Mouse (Mus musculus): ENCODE measurements around the gene Cmtm3. TPM values are rescaled to one million over a fixed set of nuclear protein-coding genes. Genes with fewer than 3 reads are reported as not detected.

Gene Cmtm3
- total RNA-seq, 2 experiments from 2014 or later, result 54.4 to 77.9 TPM

DNA sequence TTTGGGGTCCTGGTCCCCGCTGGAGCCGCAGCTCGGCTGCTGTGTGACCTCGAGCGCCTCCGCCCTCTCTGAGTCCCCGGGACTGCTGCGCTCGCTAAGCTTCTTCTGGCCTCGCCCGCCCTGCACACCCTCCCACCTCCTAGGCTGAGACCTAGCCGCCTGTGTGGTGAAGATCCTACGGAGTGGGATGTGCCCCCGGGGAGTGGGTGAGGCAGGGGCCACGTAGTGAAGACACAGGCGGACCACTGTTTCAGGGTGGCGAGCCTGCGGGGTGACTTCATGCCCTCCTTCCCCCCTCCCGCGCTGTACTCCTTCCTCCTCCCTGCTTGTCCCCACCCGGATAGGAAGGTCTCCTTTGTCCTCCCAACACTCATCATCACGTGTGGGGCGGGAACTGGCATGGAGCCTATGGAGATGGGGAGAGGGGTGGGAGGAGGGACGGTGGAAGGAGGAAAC, 1.9 kb downstream of the Cmtm3 start:
- peak; percentile 66 to 73 for DNase-seq (ENCODE audit: low spot score in 2 of 2)

DNA sequence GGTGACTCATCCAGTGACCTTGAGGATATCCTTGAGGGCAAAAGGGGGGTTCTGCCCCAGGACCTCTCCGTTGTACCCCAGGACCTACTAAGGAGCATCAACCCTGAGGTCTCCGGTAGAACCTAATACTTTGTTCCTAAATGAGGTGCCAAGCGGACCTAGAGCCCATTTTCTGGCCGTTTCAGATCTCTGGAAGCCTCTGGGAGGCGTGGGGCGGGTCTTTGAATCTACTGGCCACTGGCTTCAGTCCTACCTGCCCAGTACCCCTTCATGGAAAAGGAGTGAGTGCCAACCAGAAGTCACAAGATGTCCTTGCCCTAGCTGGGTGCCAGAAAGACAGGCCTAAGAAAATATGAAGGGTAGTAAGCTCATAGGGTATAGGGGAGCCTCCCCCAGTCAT, 2.5 kb downstream of the Cmtm3 start:
- no peak for DNase-seq (ENCODE audit: low spot score in 2 of 2)

GRCm38 (mm10) chr8:104342426-104342825, 3.2 kb downstream of the Cmtm3 start:
- DNase-seq (ENCODE audit: low spot score in 2 of 2), result no peak

GRCm38 (mm10) chr8:104343957-104344356, 4.7 kb downstream of the Cmtm3 start:
- peak; percentile 88 to 89 for DNase-seq (ENCODE audit: low spot score in 2 of 2)

DNA sequence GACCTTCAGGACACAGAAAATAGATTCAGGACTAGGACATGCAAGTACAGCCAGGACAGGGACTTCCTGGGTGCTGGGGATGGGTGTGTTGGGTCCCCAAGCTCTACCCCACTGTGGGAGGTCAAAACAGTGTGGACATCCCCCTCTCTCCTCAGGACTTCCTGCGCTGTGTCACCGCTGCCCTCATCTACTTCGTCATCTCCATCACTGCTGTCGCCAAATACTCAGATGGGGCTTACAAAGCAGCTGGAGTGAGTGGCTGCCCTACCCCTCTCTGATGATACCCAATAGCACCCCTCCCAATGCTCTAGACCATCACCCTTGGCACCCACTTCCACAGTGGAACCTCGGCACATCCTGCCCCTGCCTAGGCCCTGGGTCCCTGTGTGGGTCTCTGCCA, 5.4 kb downstream of the Cmtm3 start:
- no peak for DNase-seq (ENCODE audit: low spot score in 2 of 2)

DNA sequence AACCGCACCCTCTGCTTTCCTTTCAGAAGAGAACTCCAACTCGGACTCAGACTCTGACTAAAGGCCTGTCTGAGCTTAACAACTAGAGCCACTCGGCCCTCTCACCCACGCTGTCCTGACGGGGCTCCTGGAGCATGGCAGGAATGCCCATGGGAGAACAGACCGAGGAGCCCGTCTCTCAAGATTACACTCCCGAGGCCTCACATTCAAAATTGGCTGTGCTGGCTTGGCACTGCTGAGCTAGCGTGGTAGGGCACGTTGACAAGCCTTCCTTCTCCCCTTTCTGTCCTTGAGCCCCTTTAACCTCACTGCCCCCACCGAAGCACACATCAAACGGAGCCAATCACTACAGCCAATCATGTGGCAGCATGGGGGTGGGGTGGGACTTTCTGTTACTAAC, 7.5 kb downstream of the Cmtm3 start:
- DNase-seq (ENCODE audit: low spot score in 2 of 2), result no peak

- no peak for DNase-seq (ENCODE audit: low spot score in 2 of 2)
These were observed 9.8 kb downstream of the Cmtm3 start for GRCm38 (mm10) chr8:104348971-104349370.

DNA sequence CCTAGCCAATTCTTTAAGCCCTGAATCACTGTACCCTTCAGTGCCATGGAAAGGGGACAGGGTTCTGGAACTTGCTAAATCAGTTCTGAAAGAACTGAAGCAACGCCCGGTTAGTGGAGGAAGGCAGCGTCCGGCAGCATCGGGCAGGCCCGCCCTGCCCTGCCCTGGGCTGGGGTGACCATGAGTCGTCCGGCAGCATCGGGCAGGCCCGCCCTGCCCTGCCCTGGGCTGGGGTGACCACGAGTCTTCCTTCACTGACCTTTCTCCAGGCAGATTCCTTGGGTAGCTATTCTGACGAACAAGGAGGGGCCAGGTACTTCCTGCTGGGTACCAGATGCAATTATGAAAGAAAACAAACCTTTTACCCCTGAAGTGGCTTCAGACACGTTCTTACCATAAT, 10.8 kb downstream of the Cmtm3 start:
- DNase-seq (ENCODE audit: low spot score in 2 of 2), result no peak

- DNase-seq (ENCODE audit: low spot score in 2 of 2), result no peak
These were observed 14.0 kb downstream of the Cmtm3 start for GRCm38 (mm10) chr8:104353186-104353585.

- no peak for DNase-seq (ENCODE audit: low spot score in 2 of 2)
These were observed 15.3 kb downstream of the Cmtm3 start for GRCm38 (mm10) chr8:104354504-104354903.

DNA sequence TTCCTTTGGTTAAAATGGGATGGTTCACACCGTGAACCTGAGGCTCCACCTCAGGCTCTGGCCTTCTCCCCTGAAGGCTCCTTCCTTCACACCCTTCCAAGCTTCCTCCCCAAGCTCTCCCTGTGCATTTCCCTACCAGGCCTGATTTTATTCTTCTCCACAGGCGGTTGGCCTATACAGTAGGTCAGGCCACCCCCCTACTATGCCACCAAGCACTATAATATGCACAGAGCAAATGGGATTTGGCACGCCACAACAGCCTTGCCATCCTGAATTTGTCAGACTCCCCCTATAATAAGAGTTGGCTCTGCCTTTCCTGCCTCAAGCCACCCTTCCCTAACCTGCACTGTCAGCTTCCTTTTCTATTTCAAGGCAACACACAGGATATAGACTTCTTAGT, 19.4 kb downstream of the Cmtm3 start:
- DNase-seq (ENCODE audit: low spot score in 2 of 2), result no peak

GRCm38 (mm10) chr8:104359778-104360456, 20.7 kb downstream of the Cmtm3 start:
- DNase-seq (ENCODE audit: low spot score in 2 of 2), result no peak

DNA sequence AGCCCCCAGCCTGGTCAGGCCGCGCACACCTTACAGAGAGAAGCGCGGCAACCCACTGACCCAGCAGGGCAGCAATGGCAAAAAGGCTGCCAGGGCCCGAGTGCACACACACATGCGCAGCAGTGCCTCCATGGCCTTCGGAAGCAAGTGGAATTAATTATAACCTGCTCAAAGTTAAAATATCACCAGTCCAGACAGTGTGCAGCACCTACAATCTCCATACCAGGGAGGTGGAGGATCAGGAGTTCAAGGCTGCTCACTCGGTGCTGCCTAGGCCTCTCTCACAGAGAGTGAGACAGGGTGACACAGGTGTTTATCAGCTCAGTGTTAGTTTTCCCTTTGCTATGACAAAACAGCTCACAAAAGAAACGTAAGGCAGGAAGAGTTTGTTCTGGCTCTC, 26.5 kb downstream of the Cmtm3 start:
- DNase-seq (ENCODE audit: low spot score in 2 of 2), result no peak

DNA sequence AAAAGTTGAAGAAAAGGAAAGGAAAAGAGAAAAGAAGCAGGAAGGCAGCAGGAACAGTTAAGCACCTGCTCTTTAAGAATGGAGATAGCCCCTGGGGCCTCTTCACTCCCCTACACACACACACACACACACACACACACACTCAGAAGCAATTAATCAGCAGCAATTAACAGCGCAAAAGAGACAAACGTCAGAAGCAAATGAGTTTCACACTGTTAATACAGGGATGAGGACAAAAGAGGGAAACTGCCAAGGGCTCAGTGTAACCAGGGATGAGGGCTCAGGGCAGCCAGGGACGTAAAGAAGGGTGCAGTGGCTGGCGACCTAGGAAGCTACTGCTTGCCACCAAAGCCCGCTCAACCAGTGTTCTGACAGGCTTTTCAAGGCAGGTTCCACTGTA, 28.2 kb downstream of the Cmtm3 start:
- DNase-seq (ENCODE audit: low spot score in 2 of 2), result no peak

- no peak for DNase-seq (ENCODE audit: low spot score in 2 of 2)
These were observed 30.4 kb downstream of the Cmtm3 start for GRCm38 (mm10) chr8:104369591-104369990.

- no peak for DNase-seq (ENCODE audit: low spot score in 2 of 2)
These were observed 30.9 kb downstream of the Cmtm3 start for GRCm38 (mm10) chr8:104370071-104370470.

- no peak for DNase-seq (ENCODE audit: low spot score in 2 of 2)
These were observed 31.9 kb downstream of the Cmtm3 start for GRCm38 (mm10) chr8:104371121-104371520.

DNA sequence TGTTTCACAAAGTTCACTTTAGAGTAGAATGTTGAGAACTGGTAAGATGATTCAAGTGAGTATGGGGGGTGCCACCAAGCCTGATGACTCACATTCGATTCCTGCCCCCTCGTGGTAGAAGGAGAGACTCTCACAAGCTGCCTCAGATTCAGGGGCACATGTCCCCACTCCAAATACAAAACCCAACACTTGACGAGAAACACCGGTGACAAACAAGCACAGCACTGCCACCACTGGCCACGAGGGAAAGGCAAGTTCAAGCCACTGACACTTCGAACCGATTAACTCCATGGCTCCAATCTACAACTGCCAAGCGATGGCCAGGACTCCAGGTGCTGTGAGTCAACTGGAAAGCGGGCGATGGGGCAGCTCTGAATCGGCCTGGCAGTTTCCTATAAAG, 34.6 kb downstream of the Cmtm3 start:
- DNase-seq (ENCODE audit: low spot score in 2 of 2), result no peak

- no peak for DNase-seq (ENCODE audit: low spot score in 2 of 2)
These were observed 35.1 kb downstream of the Cmtm3 start for GRCm38 (mm10) chr8:104374269-104374668.

- DNase-seq (ENCODE audit: low spot score in 2 of 2), result no peak
These were observed 35.9 kb downstream of the Cmtm3 start for GRCm38 (mm10) chr8:104374864-104375846.

GRCm38 (mm10) chr8:104375959-104376358, 36.7 kb downstream of the Cmtm3 start:
- no peak for DNase-seq (ENCODE audit: low spot score in 2 of 2)

- DNase-seq (ENCODE audit: low spot score in 2 of 2), result no peak
These were observed 37.5 kb downstream of the Cmtm3 start for GRCm38 (mm10) chr8:104376669-104377068.

All from adrenal gland, adult 18-20 months (tissue).